Mouse (Mus musculus): ENCODE measurements around the gene Trir.

The Trir gene

DNA sequence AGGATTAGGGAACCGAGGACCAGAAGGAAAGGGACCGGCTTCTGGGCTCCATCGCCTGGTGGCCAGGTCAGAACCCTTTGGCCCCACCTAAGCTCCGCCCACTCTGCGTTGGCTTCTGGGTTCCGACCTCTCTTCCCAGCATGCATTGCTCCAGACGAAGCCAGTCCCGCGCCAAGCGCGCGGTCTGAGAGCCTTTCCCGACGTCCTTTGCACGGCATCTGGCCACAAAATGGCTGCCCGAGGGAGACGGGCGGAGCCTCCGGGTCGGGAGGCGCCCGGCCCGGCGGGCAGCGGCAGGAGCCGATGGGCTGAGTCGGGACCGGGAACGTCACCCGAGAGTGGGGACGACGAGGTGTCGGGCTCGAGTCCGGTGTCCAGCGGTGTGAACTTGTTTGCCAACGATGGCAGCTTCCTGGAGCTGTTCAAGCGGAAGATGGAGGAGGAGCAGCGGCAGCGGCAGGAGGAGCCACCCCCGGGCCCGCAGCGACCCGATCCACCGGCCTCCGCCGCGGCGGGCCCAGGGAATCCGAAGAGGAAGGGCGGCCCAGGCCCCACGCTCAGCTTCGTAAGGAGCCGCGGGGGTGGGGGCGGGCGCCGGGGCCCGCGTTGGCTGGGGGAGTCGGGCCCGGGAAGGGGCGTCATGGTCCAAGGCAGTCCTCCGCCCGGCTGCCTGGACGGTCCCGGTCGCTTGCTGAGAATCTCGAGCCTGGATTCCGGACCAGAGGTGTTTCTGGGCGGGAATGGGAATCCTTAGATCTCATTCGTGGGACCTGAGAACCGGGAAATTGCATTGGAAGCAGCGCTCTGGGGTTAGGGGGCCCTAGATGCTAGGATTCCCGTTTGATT, at the start of gene Trir:
Gene Trir, plus strand, starts transcription at position 154 of the 846 bp plus-strand sequence.
- peak within 1 kb of the TSS; percentile 100 for H3K4me3 ChIP-seq (replicated peaks; ENCODE audit: low read length)
- peaks cover 73% of the 10 kb centered on the region for H3K4me1 ChIP-seq (replicated peaks; ENCODE audit: low read depth, low read length)
- TF ChIP-seq POU5F1 (IDR thresholded peaks at IDR 0.05; ENCODE audit: borderline replicate concordance, low read length) (no peak), NANOG (IDR thresholded peaks at IDR 0.05; ENCODE audit: borderline replicate concordance, low read length) (no peak), CTCF (conservative IDR thresholded peaks at IDR 0.05; ENCODE audit: low read length) (no peak)
- H3K36me3 ChIP-seq (ENCODE audit: insufficient read depth, low read length): peaks cover 62% of the 10 kb centered on the region
- H3K27me3 ChIP-seq (ENCODE audit: insufficient read depth, low read length): no peaks in the 10 kb centered on the region
- H3K9me3 ChIP-seq (ENCODE audit: low read length): no peaks in the 10 kb centered on the region

DNA sequence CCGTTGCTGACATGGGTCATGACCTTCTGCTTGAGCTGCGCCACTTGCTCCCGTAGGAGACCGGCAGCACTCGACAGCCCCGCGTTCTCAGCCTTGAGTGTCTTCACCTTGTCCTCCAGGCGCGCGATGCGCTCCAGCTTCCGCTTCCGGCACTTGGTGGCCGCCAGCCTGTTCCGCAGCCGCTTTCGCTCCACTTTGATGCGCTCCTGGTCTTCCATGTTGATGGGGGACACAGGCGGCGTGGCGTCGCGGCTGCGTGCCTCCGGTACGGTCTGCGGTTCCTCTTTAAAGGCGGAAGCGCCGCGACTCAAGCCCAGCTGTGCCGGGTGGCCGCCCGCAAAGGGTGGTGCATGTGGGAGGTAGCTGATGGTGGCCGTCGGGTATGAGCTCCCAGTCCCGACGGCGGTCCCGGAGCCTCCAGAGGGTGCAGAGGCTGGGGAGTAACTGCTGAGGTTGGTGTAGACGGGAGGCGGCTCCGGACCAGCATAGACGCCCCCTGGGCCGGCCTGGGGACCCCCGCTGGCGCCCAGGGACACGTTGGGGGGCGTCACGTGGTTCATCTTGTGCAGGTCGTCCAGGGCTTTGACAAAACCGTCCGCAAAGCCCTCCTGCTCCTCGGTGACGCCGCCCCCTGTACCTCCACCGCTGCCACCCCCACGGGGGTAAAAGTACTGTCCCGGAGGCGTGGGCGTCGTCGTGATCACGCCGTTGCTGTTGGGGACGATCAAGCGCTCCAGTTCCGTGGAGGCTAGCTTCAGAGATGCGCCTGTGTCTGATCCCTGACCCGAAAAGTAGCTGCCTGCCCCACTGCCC, 49.0 kb upstream of the Trir start:
- TF ChIP-seq POU5F1 (IDR thresholded peaks at IDR 0.05; ENCODE audit: borderline replicate concordance, low read length) (no peak), CTCF (conservative IDR thresholded peaks at IDR 0.05; ENCODE audit: low read length) (no peak), NANOG (IDR thresholded peaks at IDR 0.05; ENCODE audit: borderline replicate concordance, low read length) (no peak)
- Histone ChIP-seq H3K4me1 (replicated peaks; ENCODE audit: low read depth, low read length) (peaks cover 63% of the 10 kb centered on the region), H3K36me3 (ENCODE audit: insufficient read depth, low read length) (peaks cover 21% of the 10 kb centered on the region), H3K27me3 (ENCODE audit: insufficient read depth, low read length) (no peaks in the 10 kb centered on the region), H3K9me3 (ENCODE audit: low read length) (no peaks in the 10 kb centered on the region), H3K4me3 (replicated peaks; ENCODE audit: low read length) (peak overlapping the region; percentile 91)

DNA sequence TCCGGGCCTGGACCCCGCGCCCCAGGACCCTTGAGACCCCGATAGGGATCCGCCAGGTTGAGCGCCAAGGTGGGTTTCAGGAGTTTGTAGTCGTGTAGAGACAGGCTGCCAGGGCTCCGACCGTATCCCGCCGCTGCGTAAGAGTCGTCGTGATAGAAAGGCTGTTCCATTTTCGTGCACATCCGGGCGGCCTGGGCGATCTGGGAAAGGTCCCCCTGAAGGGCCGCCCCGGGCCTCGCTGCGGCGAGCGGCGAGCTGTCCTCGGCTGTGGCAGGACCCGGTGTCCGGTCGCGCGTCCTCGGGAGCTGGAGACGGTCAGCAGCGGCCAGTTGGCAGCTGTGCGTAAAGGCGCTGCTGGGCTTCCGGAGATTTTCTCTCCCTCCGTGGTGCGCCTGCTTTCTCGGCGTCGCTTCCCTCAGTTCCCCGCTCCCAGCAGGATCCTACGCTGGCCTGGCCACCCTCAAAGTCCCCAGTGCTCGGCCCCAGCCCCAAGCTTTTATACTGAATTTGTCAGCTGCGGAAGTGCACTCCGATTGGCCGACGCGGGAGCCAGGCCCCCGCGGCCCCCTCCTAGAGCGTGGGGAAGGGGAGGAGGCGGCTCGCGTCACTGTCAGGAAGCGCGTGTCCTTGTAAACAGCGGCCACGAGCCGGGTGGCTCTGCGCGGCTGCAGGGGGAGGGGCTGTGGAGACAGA, 48.2 kb upstream of the Trir start, which contains the start of gene Junb:
Gene Junb, minus strand, starts transcription at position 471 of the 693 bp plus-strand sequence.
- Histone ChIP-seq H3K4me1 (replicated peaks; ENCODE audit: low read depth, low read length) (peaks cover 68% of the 10 kb centered on the region), H3K4me3 (replicated peaks; ENCODE audit: low read length) (peak within 1 kb of the TSS; percentile 91), H3K9me3 (ENCODE audit: low read length) (no peaks in the 10 kb centered on the region), H3K27me3 (ENCODE audit: insufficient read depth, low read length) (no peaks in the 10 kb centered on the region), H3K36me3 (ENCODE audit: insufficient read depth, low read length) (peaks cover 16% of the 10 kb centered on the region)
- no peak for TF ChIP-seq POU5F1 (IDR thresholded peaks at IDR 0.05; ENCODE audit: borderline replicate concordance, low read length)
- no peak for TF ChIP-seq CTCF (conservative IDR thresholded peaks at IDR 0.05; ENCODE audit: low read length)
- TF ChIP-seq NANOG (IDR thresholded peaks at IDR 0.05; ENCODE audit: borderline replicate concordance, low read length): no peak

DNA sequence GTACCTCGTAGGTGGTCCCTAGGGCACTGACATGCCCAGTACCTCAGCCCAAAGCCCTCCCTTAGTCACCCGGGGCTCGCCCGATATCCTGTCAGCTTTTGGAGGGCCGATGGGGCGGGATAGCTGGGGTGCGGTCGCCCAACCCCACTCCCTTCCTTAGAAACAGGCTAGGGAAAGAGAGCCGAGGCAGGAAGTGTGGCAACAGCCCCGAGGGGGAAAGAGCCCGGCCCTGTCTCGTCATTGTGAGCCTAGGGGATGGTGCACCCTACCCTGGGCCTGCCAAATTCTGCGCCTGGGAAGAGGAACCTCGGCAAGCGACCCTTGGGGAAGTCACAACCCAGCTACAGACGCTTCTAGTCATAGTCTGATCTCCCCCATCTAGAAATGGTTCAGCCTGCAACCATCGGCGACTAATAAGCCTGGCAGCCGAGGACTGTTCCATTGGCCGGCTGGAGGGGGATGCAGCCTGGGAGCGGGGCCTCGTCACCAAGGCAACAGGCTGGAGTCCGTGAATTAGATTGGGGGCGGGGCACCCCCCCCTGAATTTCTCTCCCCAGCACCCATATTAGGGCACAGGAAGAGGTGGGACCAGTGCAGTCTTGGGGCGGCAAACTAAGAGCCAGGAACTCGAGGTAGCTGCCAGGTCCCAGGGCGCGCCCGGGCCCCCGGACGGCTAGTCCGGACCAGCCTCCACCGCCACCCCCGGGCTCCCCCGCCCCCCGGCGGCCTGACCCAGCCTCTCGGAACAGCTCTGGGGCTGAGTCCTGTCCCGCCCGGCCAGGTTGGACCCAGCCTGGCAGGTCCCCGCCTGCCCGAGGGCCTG, 46.8 kb upstream of the Trir start:
- Histone ChIP-seq H3K4me3 (replicated peaks; ENCODE audit: low read length) (peak overlapping the region; percentile 91), H3K27me3 (ENCODE audit: insufficient read depth, low read length) (no peaks in the 10 kb centered on the region), H3K9me3 (ENCODE audit: low read length) (no peaks in the 10 kb centered on the region), H3K4me1 (replicated peaks; ENCODE audit: low read depth, low read length) (peaks cover 70% of the 10 kb centered on the region), H3K36me3 (ENCODE audit: insufficient read depth, low read length) (peaks cover 13% of the 10 kb centered on the region; the same call in 1 of the 2 replicates)
- TF ChIP-seq CTCF (conservative IDR thresholded peaks at IDR 0.05; ENCODE audit: low read length): no peak
- TF ChIP-seq POU5F1 (IDR thresholded peaks at IDR 0.05; ENCODE audit: borderline replicate concordance, low read length): no peak
- TF ChIP-seq NANOG (IDR thresholded peaks at IDR 0.05; ENCODE audit: borderline replicate concordance, low read length): no peak

DNA sequence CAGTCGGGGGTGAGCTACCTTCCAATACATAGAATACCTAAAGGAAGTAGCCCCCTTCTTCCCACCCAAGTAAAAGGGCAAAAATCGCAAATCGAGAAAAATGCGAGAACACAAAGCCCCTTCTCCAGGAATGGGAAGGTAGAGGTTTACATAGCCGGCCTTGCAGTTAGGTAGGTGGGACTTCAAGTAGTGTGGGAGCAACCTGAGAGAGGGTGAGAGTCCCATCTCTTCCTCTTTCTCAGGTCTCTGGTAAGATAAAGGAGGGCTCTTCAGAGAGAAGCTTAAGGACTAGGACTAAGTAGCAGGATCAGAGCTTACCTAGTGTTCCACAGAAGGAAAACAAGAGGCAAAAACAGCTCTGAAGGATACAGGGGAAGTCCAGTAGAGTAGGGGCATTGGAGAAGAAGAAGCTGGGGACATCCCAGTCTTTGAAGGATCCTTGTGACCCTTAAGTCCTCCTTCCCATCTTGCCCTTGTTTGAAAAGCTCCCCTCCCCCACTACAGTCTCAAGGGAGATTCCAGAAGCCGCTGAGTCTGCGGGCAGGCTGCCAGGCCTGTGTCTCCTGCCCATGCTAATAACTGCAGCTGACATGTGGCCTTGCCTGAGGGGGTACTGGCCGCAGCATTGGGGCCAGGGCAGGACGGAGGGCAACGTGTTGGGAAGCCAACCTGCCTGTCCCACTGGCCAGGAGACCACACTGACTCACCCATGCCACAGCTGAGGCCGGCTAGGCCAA, 45.8 kb upstream of the Trir start:
- H3K9me3 ChIP-seq (ENCODE audit: low read length): no peaks in the 10 kb centered on the region
- no peaks in the 10 kb centered on the region for H3K27me3 ChIP-seq (ENCODE audit: insufficient read depth, low read length)
- peak overlapping the region; percentile 91 for H3K4me3 ChIP-seq (replicated peaks; ENCODE audit: low read length)
- H3K36me3 ChIP-seq (ENCODE audit: insufficient read depth, low read length): peaks cover 13% of the 10 kb centered on the region; the same call in 1 of the 2 replicates
- TF ChIP-seq POU5F1 (IDR thresholded peaks at IDR 0.05; ENCODE audit: borderline replicate concordance, low read length) (no peak), CTCF (conservative IDR thresholded peaks at IDR 0.05; ENCODE audit: low read length) (no peak), NANOG (IDR thresholded peaks at IDR 0.05; ENCODE audit: borderline replicate concordance, low read length) (no peak)
- peaks cover 68% of the 10 kb centered on the region for H3K4me1 ChIP-seq (replicated peaks; ENCODE audit: low read depth, low read length)

DNA sequence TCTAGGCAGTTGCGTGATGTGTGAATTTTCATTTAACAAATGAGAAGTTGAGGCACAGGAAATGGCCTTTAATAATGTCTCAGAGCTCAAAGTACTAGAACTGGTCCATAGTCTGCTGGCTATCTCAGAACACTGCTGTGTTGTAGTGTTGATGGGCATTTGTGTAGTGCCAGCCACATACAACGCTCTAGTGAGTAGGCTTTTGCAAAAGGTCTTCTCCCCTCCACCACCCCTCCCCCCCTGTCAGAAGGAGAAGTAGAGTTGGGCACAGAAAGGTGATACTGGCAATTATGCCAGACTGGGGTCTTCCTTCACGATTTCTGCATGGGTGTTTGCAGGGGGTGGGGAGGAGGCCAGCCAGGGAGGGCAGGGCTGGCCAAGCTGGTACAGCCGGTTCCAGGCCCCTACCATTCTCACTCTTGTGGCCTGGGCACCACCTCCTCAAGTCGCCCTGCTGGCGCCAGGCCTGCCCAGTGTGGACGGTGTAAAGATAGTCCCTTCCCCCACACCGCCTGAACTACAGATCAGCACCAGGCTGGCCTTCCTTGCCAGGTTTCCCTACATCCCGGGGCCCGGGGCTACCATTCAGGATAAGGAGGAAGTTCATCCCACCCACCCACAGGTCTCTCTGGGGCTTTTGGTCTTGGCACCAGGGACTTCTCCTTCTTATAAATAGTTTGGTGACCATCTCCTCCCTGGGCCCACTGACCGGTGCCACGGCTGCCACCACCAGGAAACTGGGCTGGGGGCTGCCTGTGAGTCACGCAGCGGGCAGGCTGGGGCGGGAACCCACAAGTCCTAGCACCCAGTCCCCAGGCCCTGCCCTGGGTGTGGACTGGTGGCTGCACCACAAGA, 44.8 kb upstream of the Trir start:
- H3K4me3 ChIP-seq (replicated peaks; ENCODE audit: low read length): peak overlapping the region; percentile 39
- H3K36me3 ChIP-seq (ENCODE audit: insufficient read depth, low read length): peaks cover 13% of the 10 kb centered on the region; the same call in 1 of the 2 replicates
- no peaks in the 10 kb centered on the region for H3K27me3 ChIP-seq (ENCODE audit: insufficient read depth, low read length)
- H3K9me3 ChIP-seq (ENCODE audit: low read length): no peaks in the 10 kb centered on the region
- TF ChIP-seq NANOG (IDR thresholded peaks at IDR 0.05; ENCODE audit: borderline replicate concordance, low read length) (no peak), POU5F1 (IDR thresholded peaks at IDR 0.05; ENCODE audit: borderline replicate concordance, low read length) (no peak), CTCF (conservative IDR thresholded peaks at IDR 0.05; ENCODE audit: low read length) (no peak)
- H3K4me1 ChIP-seq (replicated peaks; ENCODE audit: low read depth, low read length): peaks cover 75% of the 10 kb centered on the region

All from E14TG2a.4 (cell line).